Mouse (Mus musculus): ENCODE measurements around the gene Inpp4b.

GRCm38 (mm10) chr8:81341591-81342235 lies 643 bp upstream of the Inpp4b start:
- TF ChIP-seq POLR2A (IDR thresholded peaks at IDR 0.05; ENCODE audit: insufficient read depth, low read depth, low read length) (no peak), CTCF (IDR thresholded peaks at IDR 0.05; ENCODE audit: insufficient read depth, low read depth, low read length) (no peak)

Measured in olfactory bulb, adult 2 months (tissue).